Mouse (Mus musculus) small intestine, adult 2 months (tissue): Measurements from ENCODE around the gene Tnk1.

ENCODE experiments used
- CTCF ChIP-seq: fragments of 200-500 bp; IDR thresholded peaks from 2 replicates; pipeline ENCODE4 v1.5.1; 2012; ENCODE audit warnings: low read depth, mild to moderate bottlenecking, control low read depth, inconsistent platforms, low read length, moderate library complexity, mixed read lengths; ENCODE audit not compliant: insufficient replicate concordance, insufficient read length; ENCODE audit errors: extremely low read depth
- POLR2A ChIP-seq: fragments of 200-500 bp; IDR thresholded peaks from 2 replicates; pipeline ENCODE4 v1.6.1; 2012; ENCODE audit warnings: low read depth, mild to moderate bottlenecking, control low read depth, inconsistent platforms, low read length, moderate library complexity

DNA sequence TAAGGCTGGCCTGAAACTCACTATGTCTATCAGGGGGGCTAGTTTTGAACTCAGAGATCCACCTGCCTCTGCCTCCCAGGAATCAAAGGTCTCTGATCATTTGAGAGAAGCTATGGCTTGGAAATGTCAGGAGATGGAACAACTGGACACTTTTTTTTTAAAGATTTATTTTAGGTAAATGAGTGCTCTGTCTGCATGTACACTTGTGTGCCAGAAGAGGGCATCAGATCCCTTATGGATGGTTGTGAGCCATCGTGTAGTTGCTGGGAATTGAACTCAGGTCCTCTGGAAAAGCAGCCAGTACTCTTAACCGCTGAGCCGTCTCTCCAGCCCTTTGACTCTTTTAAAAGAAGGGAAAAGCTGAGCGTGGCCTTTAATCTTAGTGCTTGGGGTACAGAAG, 52.2 kb downstream of the Tnk1 start:
- TF ChIP-seq CTCF = no peak
- TF ChIP-seq POLR2A = no peak
